Mouse (Mus musculus) embryonic stem cell, embryonic (primary cell): ENCODE results near the gene Dock7.

Experiments used
- CTCF ChIA-PET, 4 experiments: fragments of 300-600 bp in 2 of 4; fragments of 350-600 bp in 2 of 4; sonication (Branson Sonifier 250); formaldehyde crosslinking; loops; one replicate each; lab custom pipeline; 2022; ENCODE audit warnings: inconsistent platforms in 2 of 4; lab: Charles Lee
- POLR2A ChIA-PET, 4 experiments: fragments of 300-600 bp in 2 of 4; fragments of 350-600 bp in 2 of 4; sonication (Branson Sonifier 250); formaldehyde crosslinking; loops; one replicate each; lab custom pipeline; 2022; ENCODE audit warnings: antibody characterized with exemption in 4 of 4, inconsistent platforms in 1 of 4; lab: Charles Lee

Dock7 gene

DNA sequence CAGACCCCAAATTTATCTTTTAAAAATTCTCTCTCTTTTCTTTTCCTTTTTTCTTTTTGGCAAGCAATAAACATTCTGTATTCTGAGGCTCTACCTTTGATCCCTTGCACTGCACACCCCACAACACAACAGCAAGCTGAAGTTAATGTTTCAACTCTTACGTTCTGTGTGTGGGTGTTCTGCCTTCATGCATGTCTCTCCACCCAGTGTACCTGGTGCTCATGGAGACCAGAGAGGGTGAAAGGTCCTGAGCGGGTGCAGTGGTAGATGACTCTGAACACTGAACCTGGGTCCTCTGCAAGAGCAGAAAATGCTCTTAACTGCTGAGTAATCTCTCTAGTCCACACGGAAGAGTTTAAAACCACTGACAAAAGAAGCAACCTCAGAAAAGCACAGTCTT is 160.5 kb downstream of the Dock7 start:
- POLR2A ChIA-PET = no interaction called here
- CTCF ChIA-PET = interaction anchor here in 1 of 4 experiments (0.6 kb wide), 1 partner anchor 217 kb away, joined by 3 read pairs; no protein-coding TSS in a partner anchor

DNA sequence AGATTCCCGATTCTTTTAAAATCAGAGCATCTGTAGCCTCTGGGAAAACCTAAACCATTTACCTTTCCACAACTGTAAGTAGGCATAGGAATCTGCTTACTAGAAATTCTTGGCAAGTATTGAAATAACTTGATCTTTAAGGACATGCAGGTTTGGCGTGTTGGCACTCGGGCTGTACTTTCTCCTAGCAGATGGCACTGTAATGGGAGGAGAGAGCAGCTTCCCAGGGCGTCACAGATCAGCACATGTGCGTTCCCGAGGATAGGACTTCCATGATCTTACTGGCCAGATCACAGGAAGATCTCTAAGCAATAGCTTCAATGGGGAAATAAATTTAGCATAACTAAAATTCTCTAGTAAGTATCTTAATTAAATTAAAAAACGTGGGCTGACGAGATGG is 164.7 kb downstream of the Dock7 start:
- ChIA-PET CTCF (no interaction called here), POLR2A (no interaction called here)

DNA sequence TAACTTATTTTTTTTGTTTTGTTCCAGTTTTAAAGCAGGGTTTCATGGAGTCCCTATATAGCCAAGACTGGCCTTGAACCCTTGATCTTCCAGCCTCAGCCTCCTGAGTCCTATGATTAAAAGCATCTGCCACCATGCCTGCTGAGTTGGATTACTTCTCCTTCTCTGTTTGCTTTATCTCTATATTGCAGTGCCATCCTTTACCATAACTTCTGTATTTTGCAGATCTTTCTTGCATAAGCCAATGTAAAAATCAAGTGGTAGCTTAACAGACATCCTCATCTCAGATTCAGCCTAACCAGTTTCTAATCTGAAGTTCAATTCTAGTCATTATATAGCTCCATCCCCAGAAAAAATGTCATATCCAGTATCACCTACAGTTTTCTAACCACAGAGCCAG is 170.2 kb downstream of the Dock7 start:
- ChIA-PET CTCF (no interaction called here), POLR2A (interaction anchor here in 2 of 4 experiments (1.5 to 3.3 kb wide), 4 partner anchors 10 to 211 kb away, joined by 3 to 20 read pairs (median 5); no protein-coding TSS in a partner anchor)

DNA sequence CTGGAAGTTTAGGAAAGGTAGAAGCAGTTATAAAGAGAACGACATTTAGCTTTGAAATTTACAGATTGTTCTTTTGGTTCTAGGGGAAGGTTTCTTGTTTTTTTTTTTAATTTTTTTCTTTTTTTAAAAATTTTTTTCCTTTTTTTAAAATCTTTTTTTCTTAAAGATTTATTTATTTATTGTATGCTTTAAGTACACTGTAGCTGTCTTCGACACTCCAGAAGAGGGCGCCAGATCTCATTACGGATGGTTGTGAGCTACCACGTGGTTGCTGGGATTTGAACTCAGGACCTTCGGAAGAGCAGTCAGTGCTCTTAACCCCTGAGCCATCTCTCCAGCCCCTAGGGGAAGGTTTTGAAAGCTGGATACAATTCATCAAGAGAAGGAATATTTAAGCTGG is 182.5 kb downstream of the Dock7 start:
- CTCF ChIA-PET = interaction anchor here (0.6 to 2.0 kb wide), 12 partner anchors 10 to 251 kb away, joined by 3 to 8 read pairs (median 4); partner anchors contain the start of gene Usp1 (in 1 of the 4)
- POLR2A ChIA-PET = interaction anchor here in 3 of 4 experiments (0.7 to 3.3 kb wide), 8 partner anchors 11 to 334 kb away, joined by 3 to 20 read pairs (median 6); partner anchors contain the start of gene Usp1 (in 1 of the 3)

DNA sequence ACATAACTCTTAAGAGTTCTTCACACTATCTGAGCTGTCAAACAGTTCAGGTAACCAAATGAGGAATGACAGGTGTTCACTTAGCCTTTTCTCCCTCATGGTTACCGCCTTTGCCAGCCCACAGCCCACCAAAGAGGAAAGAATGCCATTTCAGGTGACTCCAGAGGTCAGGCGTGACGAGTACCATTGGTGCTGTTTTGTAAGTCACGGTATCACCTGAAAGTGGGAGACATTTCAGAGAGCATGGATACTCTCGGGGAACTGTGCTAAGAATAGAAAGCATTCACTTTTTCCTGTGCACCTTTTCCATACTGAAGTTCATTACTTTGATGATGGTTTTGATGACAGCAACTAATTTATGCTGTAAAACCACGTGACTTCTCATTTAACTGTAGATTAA is 184.7 kb downstream of the Dock7 start:
- POLR2A ChIA-PET = interaction anchor here in 3 of 4 experiments (1.1 to 1.9 kb wide), 4 partner anchors 12 to 214 kb away, joined by 3 to 5 read pairs (median 4); partner anchors contain the start of gene Usp1 (in 1 of the 3)
- CTCF ChIA-PET = no interaction called here

DNA sequence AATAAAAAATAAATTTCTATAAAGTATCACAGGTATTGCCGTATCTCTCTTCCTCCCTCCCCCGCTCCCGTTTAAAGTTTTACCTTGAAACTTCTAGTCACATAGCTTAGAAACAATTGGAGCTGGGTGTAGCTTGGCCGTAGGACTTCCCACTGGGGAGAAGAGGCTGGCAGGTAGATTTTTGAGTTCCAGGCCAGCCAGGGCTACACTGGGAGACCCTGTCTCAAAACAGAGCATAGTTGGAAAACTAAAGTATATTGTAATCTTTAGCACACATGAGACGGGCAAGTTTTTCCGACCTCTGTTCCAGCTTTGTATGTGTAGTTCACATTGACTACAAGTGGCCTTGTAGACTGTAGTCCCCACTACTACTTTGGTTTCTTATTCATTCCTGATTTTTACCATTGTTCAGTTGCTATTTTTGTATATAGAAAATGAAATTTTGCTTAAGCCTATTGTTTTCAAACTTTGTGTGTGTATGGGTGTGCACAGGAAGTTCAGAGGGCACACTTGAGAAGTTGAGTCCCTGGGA is 195.4 kb downstream of the Dock7 start:
- POLR2A ChIA-PET = interaction anchor here in 3 of 4 experiments (0.6 to 2.9 kb wide), 22 partner anchors 9 to 790 kb away, joined by 3 to 14 read pairs (median 4); partner anchors contain the start of genes Alg6 (in 1 of the 3) and Dock7 (in 1 of the 3)
- CTCF ChIA-PET = interaction anchor here in 1 of 4 experiments (0.5 to 1.0 kb wide), 3 partner anchors 18 to 200 kb away, joined by 3 to 6 read pairs (median 4); partner anchors contain the start of gene L1td1

DNA sequence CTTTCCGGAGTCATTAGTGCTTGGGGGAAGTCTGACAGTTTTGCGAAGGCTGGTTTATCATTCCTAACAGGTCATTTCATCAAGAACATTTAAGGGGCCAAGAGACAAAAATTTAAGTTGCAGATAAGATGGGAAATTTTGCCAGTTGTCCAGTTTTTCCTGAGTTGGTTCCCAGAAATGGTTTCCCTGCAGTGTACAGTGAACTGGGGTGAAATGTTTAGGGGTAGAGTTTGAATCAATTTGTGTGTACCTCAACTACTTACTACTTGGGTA is 195.9 kb downstream of the Dock7 start:
- POLR2A ChIA-PET = interaction anchor here in 3 of 4 experiments (0.6 to 2.9 kb wide), 25 partner anchors 9 to 790 kb away, joined by 3 to 24 read pairs (median 4); partner anchors contain the start of genes Alg6 (in 1 of the 3) and Dock7 (in 1 of the 3)
- CTCF ChIA-PET = interaction anchor here in 2 of 4 experiments (0.5 to 1.0 kb wide), 4 partner anchors 15 to 200 kb away, joined by 3 to 6 read pairs (median 4); partner anchors contain the start of gene L1td1 (in 1 of the 2)

DNA sequence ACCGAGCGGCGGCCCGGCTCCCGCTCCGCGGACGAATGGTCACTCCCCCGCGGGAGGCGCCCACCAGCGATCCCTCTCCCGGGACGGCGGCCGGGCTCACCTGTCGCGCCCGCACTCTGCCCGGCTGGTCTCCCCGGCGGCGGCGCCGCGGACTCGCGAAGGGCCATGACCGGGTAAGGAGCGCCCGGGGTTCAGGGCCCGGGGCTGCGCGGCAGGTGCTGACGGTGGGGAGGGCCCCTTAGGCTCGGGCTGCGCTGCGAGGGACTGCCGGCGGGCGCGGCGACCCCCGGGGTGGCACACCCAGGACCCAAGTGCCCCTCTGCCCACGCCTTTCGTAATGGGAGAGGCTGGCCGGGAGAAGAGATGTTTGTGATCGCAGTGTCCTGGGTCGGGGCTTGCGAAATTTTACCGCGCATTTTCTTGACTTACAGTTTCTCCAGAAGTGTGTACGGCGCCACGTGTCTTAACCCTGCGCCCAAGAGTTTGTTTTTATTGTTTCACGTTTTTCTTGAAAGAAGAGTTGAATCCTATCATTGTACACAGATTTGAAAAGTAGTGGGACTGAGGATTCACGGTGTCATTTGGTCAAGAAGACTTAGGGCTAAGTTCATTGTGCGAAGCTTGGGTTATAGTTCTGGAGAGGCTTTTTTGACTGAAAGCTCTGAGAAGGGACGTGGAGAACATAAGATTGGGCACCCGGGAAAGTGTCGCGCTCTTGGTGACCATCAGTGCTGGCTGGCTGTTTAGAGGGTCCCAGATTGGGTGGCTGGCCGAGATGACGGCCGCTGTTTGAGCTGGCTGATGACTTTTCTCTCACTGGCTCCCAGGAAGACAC is 196.4 kb downstream of the Dock7 start:
- CTCF ChIA-PET = interaction anchor here in 2 of 4 experiments (0.7 to 1.2 kb wide), 6 partner anchors 14 to 288 kb away, joined by 3 to 20 read pairs (median 3); no protein-coding TSS in a partner anchor
- POLR2A ChIA-PET = interaction anchor here (0.6 to 3.4 kb wide), 45 partner anchors 10 to 791 kb away, joined by 3 to 97 read pairs (median 5); partner anchors contain the start of genes L1td1 (in 3 of the 4), Kank4 (in 2 of the 4), Alg6 (in 1 of the 4) and Atg4c (in 1 of the 4)

DNA sequence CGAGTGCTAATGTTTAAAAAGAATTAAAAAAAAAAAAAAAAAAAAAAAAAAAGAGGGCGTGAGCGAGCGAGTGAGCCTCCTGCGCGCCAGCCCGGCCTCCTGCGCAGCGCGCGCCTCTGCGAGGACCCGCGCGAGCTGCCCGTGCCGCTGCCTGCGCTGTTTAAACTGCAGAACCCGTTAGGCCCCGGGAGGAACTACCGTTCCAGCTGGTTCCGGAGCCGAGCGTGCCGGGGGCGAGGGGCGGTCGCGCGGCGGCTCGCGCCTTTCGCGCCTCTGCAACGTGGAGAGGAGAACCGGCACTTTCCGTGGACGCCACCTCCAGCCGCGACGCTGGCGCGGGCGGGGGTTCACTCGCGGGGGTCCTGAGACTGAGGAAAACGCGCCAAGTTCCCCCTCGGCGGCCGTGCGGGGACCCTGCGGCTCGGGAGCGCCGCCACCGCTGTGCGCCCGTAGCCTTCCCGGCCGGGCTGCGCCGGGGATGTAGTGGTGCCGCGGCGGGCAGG is 197.1 kb downstream of the Dock7 start, which contains the start of gene Usp1:
TSS of gene Usp1 (plus strand) at position 243 of the 503 bp plus-strand sequence.
- ChIA-PET CTCF (interaction anchor here (0.6 to 1.8 kb wide), 21 partner anchors 15 to 887 kb away, joined by 3 to 20 read pairs (median 4); no protein-coding TSS in a partner anchor), POLR2A (interaction anchor here (0.6 to 3.4 kb wide), 169 partner anchors 8 to 1863 kb away, joined by 3 to 97 read pairs (median 4); partner anchors contain the start of genes Kank4 (in 3 of the 4), L1td1 (in 3 of the 4), Atg4c (in 2 of the 4) and Dock7 (in 2 of the 4))

DNA sequence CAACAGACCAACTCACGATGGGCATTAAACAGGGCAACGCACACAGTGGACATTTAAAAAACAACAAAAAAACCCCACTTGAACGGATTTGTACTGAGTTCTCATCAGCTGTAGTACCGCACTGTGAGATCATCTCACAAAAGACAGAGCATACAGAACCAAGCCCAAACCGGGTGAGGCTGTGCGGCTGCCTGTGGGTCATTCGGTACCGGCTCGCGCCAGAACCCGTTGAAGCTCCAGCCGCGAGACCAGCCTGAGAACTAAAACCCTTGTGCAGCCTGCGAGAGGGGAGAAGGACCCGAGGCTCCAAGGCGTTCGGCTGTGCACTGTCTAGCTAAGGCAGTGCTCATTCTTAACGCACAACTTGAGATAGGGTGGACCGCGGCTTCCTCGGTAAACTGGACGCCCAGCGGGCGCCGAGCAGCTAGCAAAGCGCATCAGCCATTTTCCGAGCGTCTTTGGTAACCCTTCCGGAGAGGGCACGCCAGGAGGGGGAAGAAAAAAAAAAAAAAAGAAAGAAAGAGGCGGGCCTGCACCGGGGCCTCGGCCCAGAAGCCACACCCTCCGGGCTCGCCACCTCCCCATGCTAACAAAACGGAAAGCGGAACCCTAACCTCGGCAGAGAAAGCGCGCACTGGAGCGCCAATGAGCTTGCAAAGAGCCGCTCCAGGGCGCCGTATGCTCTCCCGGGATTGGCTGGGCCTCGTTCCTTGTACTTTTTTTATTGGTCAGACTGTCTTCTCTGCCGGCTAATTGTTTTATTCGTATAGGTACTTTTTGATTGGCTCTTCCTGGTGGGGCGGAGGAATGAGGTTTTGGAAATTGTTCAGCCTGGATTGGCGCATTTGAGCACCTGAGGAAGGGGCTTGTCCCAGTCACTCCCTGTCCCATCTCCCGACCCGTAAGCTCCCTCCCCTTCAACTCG is 197.8 kb downstream of the Dock7 start:
- CTCF ChIA-PET = interaction anchor here (0.6 to 1.8 kb wide), 23 partner anchors 15 to 888 kb away, joined by 3 to 20 read pairs (median 4); no protein-coding TSS in a partner anchor
- POLR2A ChIA-PET = interaction anchor here (0.6 to 3.4 kb wide), 174 partner anchors 8 to 1862 kb away, joined by 3 to 97 read pairs (median 4); partner anchors contain the start of genes Kank4 (in 3 of the 4), L1td1 (in 3 of the 4), Atg4c (in 2 of the 4) and Dock7 (in 2 of the 4)

DNA sequence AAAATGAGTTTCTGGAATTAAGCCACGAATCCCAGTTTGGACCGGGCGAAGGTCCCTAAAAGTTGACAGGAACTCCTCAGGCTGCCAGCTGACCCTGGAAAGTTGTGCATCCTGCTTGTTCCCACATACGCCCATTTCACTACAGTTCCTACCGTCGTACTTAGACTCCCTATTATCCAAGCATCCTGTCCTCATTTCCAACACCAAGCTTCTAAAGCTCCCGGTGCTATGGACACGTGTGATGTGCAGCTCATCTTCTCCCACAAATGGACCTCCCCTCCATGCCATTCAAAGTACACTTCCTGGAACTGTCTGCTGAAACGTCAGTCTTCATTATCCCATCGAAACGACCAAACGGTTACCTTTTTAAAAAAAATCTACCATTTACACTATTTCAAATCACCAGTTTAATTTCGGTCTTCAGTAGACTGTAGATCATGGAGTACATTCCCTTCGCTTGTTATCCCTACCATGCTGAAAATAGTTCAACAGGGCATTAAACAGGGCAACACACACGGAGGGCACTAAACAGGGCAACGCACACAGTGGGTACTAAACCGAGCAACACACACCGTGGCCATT is 198.6 kb downstream of the Dock7 start:
- POLR2A ChIA-PET = interaction anchor here (1.1 to 3.4 kb wide), 46 partner anchors 9 to 377 kb away, joined by 3 to 97 read pairs (median 8); partner anchors contain the start of genes L1td1 (in 3 of the 4), Atg4c (in 1 of the 4) and Kank4 (in 1 of the 4)
- CTCF ChIA-PET = interaction anchor here in 2 of 4 experiments (0.7 to 1.8 kb wide), 3 partner anchors 196 to 198 kb away, joined by 4 to 18 read pairs (median 18); no protein-coding TSS in a partner anchor

DNA sequence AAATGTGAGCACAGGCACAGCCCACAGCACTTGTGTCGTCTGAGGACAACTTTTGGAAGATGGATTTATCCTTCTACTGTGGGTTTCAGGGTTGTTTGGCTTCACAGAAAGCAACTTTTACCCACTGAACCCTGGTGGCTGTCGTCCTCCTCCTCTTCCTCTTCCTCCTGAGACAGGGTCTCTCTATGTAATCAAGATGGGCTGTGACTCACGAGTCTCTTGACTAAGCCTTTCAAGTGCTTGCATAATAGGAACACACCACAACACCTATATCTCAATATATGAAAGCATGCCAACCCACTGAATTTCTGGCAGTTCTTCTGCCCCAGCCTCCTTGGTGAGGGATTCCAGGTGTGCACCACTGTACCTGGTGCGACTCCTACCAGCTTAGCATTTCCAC is 199.8 kb downstream of the Dock7 start:
- ChIA-PET CTCF (no interaction called here), POLR2A (interaction anchor here in 2 of 4 experiments (0.6 to 3.4 kb wide), 3 partner anchors 8 to 259 kb away, joined by 3 to 12 read pairs (median 4); no protein-coding TSS in a partner anchor)

DNA sequence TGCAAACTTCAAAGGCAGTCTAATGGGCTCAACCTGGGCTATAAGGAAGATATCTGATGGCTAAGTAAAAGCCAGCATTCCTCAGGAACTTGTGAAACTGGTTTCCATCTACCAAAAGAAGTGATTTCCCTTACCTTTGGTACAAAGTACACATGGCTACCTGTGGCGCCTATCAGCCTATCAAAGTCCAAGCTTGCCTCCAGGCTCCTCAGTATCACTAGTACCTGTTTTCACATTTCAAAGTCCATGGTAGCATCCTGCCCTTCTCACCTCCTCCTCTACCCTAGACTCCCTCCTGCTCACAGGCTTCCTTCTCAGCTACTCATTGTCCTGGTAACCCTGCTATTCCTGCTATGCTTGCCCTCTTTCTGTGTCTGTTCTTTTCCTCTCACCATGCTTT is 202.5 kb downstream of the Dock7 start:
- ChIA-PET CTCF (interaction anchor here in 2 of 4 experiments (0.6 to 1.7 kb wide), 5 partner anchors 16 to 195 kb away, joined by 3 to 6 read pairs (median 3); no protein-coding TSS in a partner anchor), POLR2A (interaction anchor here in 3 of 4 experiments (0.6 to 1.8 kb wide), 8 partner anchors 14 to 197 kb away, joined by 3 to 7 read pairs (median 3); no protein-coding TSS in a partner anchor)

DNA sequence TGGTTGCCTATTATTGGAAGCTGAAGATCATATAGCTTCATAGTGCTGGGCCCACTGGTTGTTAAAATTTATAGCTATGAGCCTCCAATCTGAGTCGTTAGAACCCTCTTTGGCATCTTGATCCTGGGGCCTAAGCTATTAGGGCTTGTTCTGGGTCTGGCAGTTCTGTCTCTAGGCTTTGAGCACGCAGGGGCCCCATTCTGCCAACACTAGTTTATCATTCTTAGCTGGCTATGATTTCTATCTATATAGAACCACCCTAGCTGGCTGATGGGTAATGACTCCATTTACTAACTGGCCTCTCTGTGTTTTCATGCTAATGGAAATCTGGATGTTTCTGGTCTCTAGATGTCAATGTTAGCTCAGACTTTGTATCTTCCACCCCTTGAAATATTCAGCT is 203.0 kb downstream of the Dock7 start:
- CTCF ChIA-PET = interaction anchor here in 3 of 4 experiments (0.5 to 1.7 kb wide), 5 partner anchors 15 to 209 kb away, joined by 3 to 9 read pairs (median 3); no protein-coding TSS in a partner anchor
- POLR2A ChIA-PET = interaction anchor here in 3 of 4 experiments (0.6 to 1.8 kb wide), 9 partner anchors 14 to 196 kb away, joined by 3 to 7 read pairs (median 3); no protein-coding TSS in a partner anchor

DNA sequence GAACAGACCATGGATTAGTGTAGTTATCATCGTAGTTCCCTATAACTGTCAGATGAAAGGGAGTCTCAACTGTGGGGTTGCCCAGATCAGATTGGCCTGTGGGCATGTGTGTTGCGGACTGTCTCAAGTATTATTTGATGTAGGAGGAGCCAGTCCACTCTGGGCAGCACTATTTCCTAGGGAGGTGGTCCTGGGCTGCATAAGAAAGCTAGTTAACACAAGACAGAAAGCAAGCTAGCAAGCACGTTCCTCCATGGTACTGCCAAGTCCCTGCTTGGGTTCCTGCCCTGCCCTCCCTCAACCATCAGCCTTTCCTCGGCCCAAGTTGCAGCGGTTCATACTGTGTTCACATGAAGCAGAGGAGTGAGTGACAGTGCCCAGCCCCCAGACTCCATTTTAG is 210.5 kb downstream of the Dock7 start:
- ChIA-PET CTCF (no interaction called here), POLR2A (interaction anchor here in 2 of 4 experiments (0.9 to 1.4 kb wide), 5 partner anchors 10 to 182 kb away, joined by 3 to 6 read pairs (median 3); no protein-coding TSS in a partner anchor)

DNA sequence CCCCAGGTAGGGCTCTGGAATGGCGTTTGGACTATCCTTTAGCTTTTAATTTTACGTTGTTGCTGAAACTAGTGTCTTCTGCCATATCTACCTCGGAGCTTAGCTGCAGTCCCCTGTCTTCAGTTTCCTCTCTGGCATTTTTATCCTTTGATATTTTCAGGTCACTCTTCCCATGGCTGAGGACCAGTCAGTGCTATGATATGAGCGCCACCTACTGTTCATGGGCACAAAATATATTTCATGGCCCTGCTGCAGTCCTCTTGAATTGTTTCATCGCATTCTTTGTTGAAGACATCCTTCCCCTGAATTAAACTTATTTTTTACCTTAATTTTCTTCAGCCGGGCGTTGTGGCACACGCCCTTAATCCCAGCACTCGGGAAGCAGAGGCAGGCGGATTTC is 233.6 kb downstream of the Dock7 start:
- POLR2A ChIA-PET = interaction anchor here in 2 of 4 experiments (0.6 to 2.4 kb wide), 13 partner anchors 24 to 177 kb away, joined by 3 to 12 read pairs (median 5); partner anchors contain the start of gene Kank4 (in 1 of the 2)
- CTCF ChIA-PET = interaction anchor here in 3 of 4 experiments (0.5 to 3.6 kb wide), 6 partner anchors 53 to 162 kb away, joined by 3 to 21 read pairs (median 4); no protein-coding TSS in a partner anchor
